Mouse (Mus musculus) testis, adult 2 months (tissue): ENCODE results near the gene Gmeb1.

Experiments used
- CTCF ChIP-seq: fragments of 200-500 bp; IDR thresholded peaks from 2 replicates; pipeline ENCODE4 v1.5.1; 2012; ENCODE audit warnings: low read depth, mild to moderate bottlenecking, inconsistent platforms, low read length, moderate library complexity; ENCODE audit not compliant: control insufficient read depth, insufficient read depth, insufficient replicate concordance
- POLR2A ChIP-seq: fragments of 200-500 bp; IDR thresholded peaks from 2 replicates; pipeline ENCODE4 v1.6.1; 2012; ENCODE audit warnings: low read depth, mild to moderate bottlenecking, inconsistent platforms, low read length, moderate library complexity; ENCODE audit not compliant: control insufficient read depth

DNA sequence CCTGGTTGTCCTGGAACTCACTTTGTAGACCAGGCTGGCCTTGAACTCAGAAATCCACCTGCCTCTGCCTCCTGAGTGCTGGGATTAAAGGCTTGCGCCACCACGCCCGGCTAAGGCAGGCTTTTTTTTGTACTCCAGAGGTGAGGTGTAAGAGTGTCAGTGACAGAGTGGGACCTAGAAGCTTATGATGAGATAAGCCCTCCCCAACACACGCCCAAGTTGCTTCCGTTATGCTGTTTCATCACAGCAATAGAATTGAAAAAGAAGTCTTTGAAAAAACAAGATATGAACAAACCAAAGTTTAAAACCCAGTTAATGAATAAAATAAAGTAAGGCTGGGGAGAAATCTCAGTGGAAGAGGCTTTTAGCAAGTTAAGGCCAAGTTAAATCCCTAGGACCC is 31.0 kb downstream of the Gmeb1 start:
- TF ChIP-seq POLR2A, result no peak
- TF ChIP-seq CTCF, result no peak
